Mouse (Mus musculus) cerebellum, adult 2 months (tissue): ENCODE data around the gene 2410002F23Rik. TPM values are rescaled to one million over a fixed set of nuclear protein-coding genes. Genes with fewer than 3 reads are reported as not detected.

Experiments
- DNase-seq, 2 experiments: peaks; one replicate each; pipeline ENCODE4 v3.0.0; 2021
- H3K27ac ChIP-seq: fragments of 200-500 bp; 2 replicates; pipeline ENCODE4 v1.5.1; 2012; ENCODE audit warnings: low read length, control low read depth, inconsistent platforms; ENCODE audit not compliant: insufficient read depth
- H3K27me3 ChIP-seq: fragments of 200-500 bp; 2 replicates; pipeline ENCODE4 v1.6.1; 2012; ENCODE audit warnings: inconsistent platforms, mild to moderate bottlenecking, low read length, moderate library complexity; ENCODE audit not compliant: control insufficient read depth, insufficient read depth
- H3K4me1 ChIP-seq: fragments of 200-500 bp; 2 replicates; pipeline ENCODE4 v1.6.1; 2011; ENCODE audit warnings: low read length; ENCODE audit not compliant: control insufficient read depth, insufficient read depth
- H3K4me3 ChIP-seq: fragments of 200-500 bp; replicated peaks from 2 replicates; pipeline ENCODE3; 2011; ENCODE audit warnings: mild to moderate bottlenecking, low read depth, low read length, control low read depth; ENCODE audit not compliant: insufficient read depth
- CTCF ChIP-seq: fragments of 200-500 bp; IDR thresholded peaks from 2 replicates; pipeline ENCODE4 v1.5.1; 2011; ENCODE audit warnings: low read depth, mild to moderate bottlenecking, control low read depth, low read length, moderate library complexity, borderline replicate concordance; ENCODE audit not compliant: insufficient read depth
- POLR2A ChIP-seq: fragments of 200-500 bp; IDR thresholded peaks from 2 replicates; pipeline ENCODE4 v1.6.1; 2011; ENCODE audit warnings: low read length, control low read depth, borderline replicate concordance; ENCODE audit not compliant: insufficient read depth
- WGBS: fragments of 180-500 bp; shearing (Covaris S2); methylation state at CpG from one replicate; pipeline ENCODE4 v1.1.7; 2018; 5-methylcytosine and 5-hydroxymethylcytosine counted together
- polyA plus RNA-seq: library from polyadenylated mRNA; depleted of rRNA; stranded (reverse); fragments of >200 nt; gene quantifications from 2 replicates; pipeline ENCODE4 v1.2.3, GENCODE M21; 2012

The 2410002F23Rik gene
- polyA plus RNA-seq, 1 experiment = 98.8 TPM

GRCm38 (mm10) chr7:44271309-44271708 is 24.8 kb downstream of the 2410002F23Rik start:
- Histone ChIP-seq H3K4me1 (no peaks in the 10 kb centered on the region), H3K27ac (no peak overlapping the region), H3K4me3 (no peak overlapping the region), H3K27me3 (no peaks in the 10 kb centered on the region)
- WGBS = 66% methylated on average over 2 of the region's 2 CpGs
- DNase-seq = no peak
- TF ChIP-seq POLR2A = no peak
- TF ChIP-seq CTCF = no peak

- WGBS = 89% methylated on average over 7 of the region's 7 CpGs
- no peaks in the 10 kb centered on the region for H3K27me3 ChIP-seq
- no peak for DNase-seq
- H3K27ac ChIP-seq = no peak overlapping the region
- TF ChIP-seq CTCF (no peak), POLR2A (no peak)
- no peaks in the 10 kb centered on the region for H3K4me1 ChIP-seq
- no peak overlapping the region for H3K4me3 ChIP-seq
These were observed 26.0 kb downstream of the 2410002F23Rik start for GRCm38 (mm10) chr7:44272546-44272945.

GRCm38 (mm10) chr7:44273446-44273845 is 26.9 kb downstream of the 2410002F23Rik start:
- no peak overlapping the region for H3K4me3 ChIP-seq
- WGBS = 55% methylated on average over 7 of the region's 7 CpGs
- TF ChIP-seq CTCF = no peak
- no peak for TF ChIP-seq POLR2A
- no peaks in the 10 kb centered on the region for H3K27me3 ChIP-seq
- DNase-seq = no peak
- no peaks in the 10 kb centered on the region for H3K4me1 ChIP-seq
- H3K27ac ChIP-seq = no peak overlapping the region

GRCm38 (mm10) chr7:44274096-44274495 is 27.6 kb downstream of the 2410002F23Rik start:
- Histone ChIP-seq H3K27ac (no peak overlapping the region), H3K27me3 (no peaks in the 10 kb centered on the region), H3K4me1 (no peaks in the 10 kb centered on the region), H3K4me3 (no peak overlapping the region)
- no peak for DNase-seq
- TF ChIP-seq CTCF (no peak), POLR2A (no peak)
- WGBS = 67% methylated on average over 11 of the region's 11 CpGs

GRCm38 (mm10) chr7:44275546-44275945 is 29.0 kb downstream of the 2410002F23Rik start:
- DNase-seq = no peak
- 71% methylated on average over 3 of the region's 3 CpGs for WGBS
- peak; percentile 8; the same call in 1 of the 2 replicates for TF ChIP-seq CTCF
- no peak for TF ChIP-seq POLR2A
- H3K4me3 ChIP-seq = no peak overlapping the region
- H3K27ac ChIP-seq = no peak overlapping the region
- no peaks in the 10 kb centered on the region for H3K27me3 ChIP-seq
- no peaks in the 10 kb centered on the region for H3K4me1 ChIP-seq

GRCm38 (mm10) chr7:44276461-44277249 is 30.1 kb downstream of the 2410002F23Rik start:
- DNase-seq = no peak
- no peaks in the 10 kb centered on the region for H3K27me3 ChIP-seq
- H3K4me1 ChIP-seq = no peaks in the 10 kb centered on the region
- 71% methylated on average over 10 of the region's 10 CpGs for WGBS
- no peak for TF ChIP-seq POLR2A
- TF ChIP-seq CTCF = no peak
- H3K27ac ChIP-seq = no peak overlapping the region
- H3K4me3 ChIP-seq = no peak overlapping the region

GRCm38 (mm10) chr7:44277250-44277622 is 30.7 kb downstream of the 2410002F23Rik start:
- WGBS = 45% methylated on average over 2 of the region's 2 CpGs

GRCm38 (mm10) chr7:44280959-44281358 is 34.4 kb downstream of the 2410002F23Rik start:
- 65% methylated on average over 1 of the region's 1 CpGs for WGBS
- no peak for DNase-seq
- TF ChIP-seq CTCF (no peak), POLR2A (no peak)

More at GRCm38 (mm10) chr7:44277250-44277622, 30.7 kb downstream of the 2410002F23Rik start:
- H3K4me1 ChIP-seq = no peaks in the 10 kb centered on the region
- TF ChIP-seq POLR2A (no peak), CTCF (peak; percentile 83)
- peak; percentile 64 to 74 for DNase-seq
- H3K4me3 ChIP-seq = no peak overlapping the region
- H3K27ac ChIP-seq = no peak overlapping the region
- H3K27me3 ChIP-seq = no peaks in the 10 kb centered on the region

More at GRCm38 (mm10) chr7:44280959-44281358, 34.4 kb downstream of the 2410002F23Rik start:
- H3K27me3 ChIP-seq = no peaks in the 10 kb centered on the region
- no peak overlapping the region for H3K4me3 ChIP-seq
- no peaks in the 10 kb centered on the region for H3K4me1 ChIP-seq
- H3K27ac ChIP-seq = no peak overlapping the region
